Mouse (Mus musculus) inflammation-experienced regulatory T-cells, adult 6 months (primary cell): ENCODE measurements at regions not wholly inside any gene's neighbourhood (a gene's known extent, or its start where the extent isn't known, plus 50 kb on each side); places are given as distances from the start of the nearest gene placed in this dataset.
"Not testable (repeated sequence)": the region's sequence is repeated elsewhere in the genome, so short reads cannot be mapped to it uniquely, and the experiment has no call there.

ENCODE experiments used
- ATAC-seq: one replicate; pipeline ENCODE4 v1.8.0; 2017

GRCm38 (mm10) chr5:148820476-148820875, 108.6 kb downstream of the Katnal1 start:
- ATAC-seq, result peak; percentile 87

GRCm38 (mm10) chr5:148819423-148819822, 109.7 kb downstream of the Katnal1 start:
- peak; percentile 68 for ATAC-seq

GRCm38 (mm10) chr5:148818746-148819145, 110.4 kb downstream of the Katnal1 start:
- no peak for ATAC-seq

- no peak for ATAC-seq
Observed at GRCm38 (mm10) chr5:148812840-148813239, 116.3 kb downstream of the Katnal1 start.

GRCm38 (mm10) chr5:148812016-148812415, 117.1 kb downstream of the Katnal1 start:
- ATAC-seq, result peak; percentile 82

- no peak for ATAC-seq
Observed at GRCm38 (mm10) chr5:148809485-148809884, 119.6 kb downstream of the Katnal1 start.

GRCm38 (mm10) chr5:148809055-148809454, 120.1 kb downstream of the Katnal1 start:
- no peak for ATAC-seq

GRCm38 (mm10) chr5:148808426-148808825, 120.7 kb downstream of the Katnal1 start:
- no peak for ATAC-seq

- ATAC-seq, result no peak
Observed at GRCm38 (mm10) chr5:148807612-148808011, 121.5 kb downstream of the Katnal1 start.

GRCm38 (mm10) chr5:148805030-148805429, 124.1 kb downstream of the Katnal1 start:
- ATAC-seq, result no peak

GRCm38 (mm10) chr5:148803772-148804171, 125.3 kb downstream of the Katnal1 start:
- no peak for ATAC-seq

GRCm38 (mm10) chr5:148802720-148803119, 126.4 kb downstream of the Katnal1 start:
- ATAC-seq, result no peak

- ATAC-seq, result no peak
Observed at GRCm38 (mm10) chr5:148798541-148798940, 130.6 kb downstream of the Katnal1 start.

- no peak for ATAC-seq
Observed at GRCm38 (mm10) chr5:148796072-148796471, 133.0 kb downstream of the Katnal1 start.

GRCm38 (mm10) chr5:148794465-148794864, 134.7 kb downstream of the Katnal1 start:
- ATAC-seq, result peak; percentile 61

GRCm38 (mm10) chr5:148792736-148793440, 136.2 kb downstream of the Katnal1 start:
- ATAC-seq, result peak; percentile 77

- ATAC-seq, result no peak
Observed at GRCm38 (mm10) chr5:148791651-148792050, 137.5 kb downstream of the Katnal1 start.

GRCm38 (mm10) chr5:148790343-148790742, 138.8 kb downstream of the Katnal1 start:
- not testable (repeated sequence) for ATAC-seq

GRCm38 (mm10) chr5:148789823-148790222, 139.3 kb downstream of the Katnal1 start:
- ATAC-seq, result no peak

GRCm38 (mm10) chr5:148789147-148789566, 140.0 kb downstream of the Katnal1 start:
- no peak for ATAC-seq

GRCm38 (mm10) chr5:148788690-148789089, 140.4 kb downstream of the Katnal1 start:
- ATAC-seq, result no peak

GRCm38 (mm10) chr5:148787270-148787669, 141.8 kb downstream of the Katnal1 start:
- ATAC-seq, result no peak

- ATAC-seq, result not testable (repeated sequence)
Observed at GRCm38 (mm10) chr5:148781076-148781475, 148.0 kb downstream of the Katnal1 start.

GRCm38 (mm10) chr5:148776796-148777659, 152.1 kb downstream of the Katnal1 start:
- no peak for ATAC-seq
